Mouse (Mus musculus) forebrain, embryonic 11.5 days (tissue): Measurements from ENCODE around the gene Sema3g. TPM values are rescaled to one million over a fixed set of nuclear protein-coding genes. Genes with fewer than 3 reads are reported as not detected.

Experiments
- ATAC-seq: fragments of 200-750 bp; cut with Nextera tagmentation; replicated peaks from 2 replicates; pipeline ENCODE4 v1.8.0; 2017; ENCODE audit warnings: moderate TSS enrichment; ENCODE audit not compliant: low FRiP score
- DNase-seq: peaks from one replicate; pipeline ENCODE4 v3.0.0-alpha.2; 2017; ENCODE audit warnings: low spot score
- H3K27ac ChIP-seq: fragments of 300-500 bp; sonication (generic); 2 replicates; pipeline ENCODE4 v1.5.1; 2014; ENCODE audit warnings: low read depth, low read length
- H3K27me3 ChIP-seq: fragments of 300-500 bp; sonication (generic); 2 replicates; pipeline ENCODE4 v1.6.1; 2014; ENCODE audit warnings: mild to moderate bottlenecking, low read length, mixed read lengths; ENCODE audit not compliant: control insufficient read depth, insufficient read depth
- H3K36me3 ChIP-seq: fragments of 300-500 bp; sonication (generic); 2 replicates; pipeline ENCODE4 v1.6.1; 2014; ENCODE audit warnings: mild to moderate bottlenecking, low read length, moderate library complexity, mixed read lengths; ENCODE audit not compliant: control insufficient read depth, insufficient read depth
- H3K4me1 ChIP-seq: fragments of 300-500 bp; sonication (generic); replicated peaks from 2 replicates; pipeline ENCODE4 v1.6.1; 2014; ENCODE audit warnings: low read length, mixed read lengths; ENCODE audit not compliant: control insufficient read depth, insufficient read depth
- H3K4me2 ChIP-seq: fragments of 300-500 bp; sonication (generic); 2 replicates; pipeline ENCODE4 v1.6.1; 2014; ENCODE audit warnings: low read depth, mild to moderate bottlenecking, low read length, moderate library complexity, mixed read lengths; ENCODE audit not compliant: severe bottlenecking
- H3K4me3 ChIP-seq: fragments of 300-500 bp; sonication (generic); 2 replicates; pipeline ENCODE4 v1.5.1; 2014; ENCODE audit warnings: low read depth, low read length
- H3K9ac ChIP-seq: fragments of 300-500 bp; sonication (generic); 2 replicates; pipeline ENCODE4 v1.6.1; 2014; ENCODE audit warnings: low read length
- H3K9me3 ChIP-seq: fragments of 300-500 bp; sonication (generic); 2 replicates; pipeline ENCODE4 v1.6.1; 2016; ENCODE audit warnings: low read length, mixed read lengths; ENCODE audit not compliant: control insufficient read depth
- WGBS: fragments of 180-500 bp; shearing (Covaris S2); extraction: QIAGEN DNeasy Blood & Tissue Kit; methylation state at CpG from one replicate; pipeline ENCODE4 v1.1.7; 2014; 5-methylcytosine and 5-hydroxymethylcytosine counted together
- polyA plus RNA-seq: library from polyadenylated mRNA; unstranded; fragments of >200 nt; fragmentation: Nextera tagmentation; extraction: Ambion mirVana; gene quantifications from 2 replicates; pipeline ENCODE4 v1.2.1, GENCODE M21; 2014

Sema3g gene
- polyA plus RNA-seq, 1 experiment from 2014 or later, result 0.16 TPM

- no peaks in the 10 kb centered on the region for H3K27me3 ChIP-seq
- no peak overlapping the region for H3K9ac ChIP-seq
- ATAC-seq, result no peak
- no peaks in the 10 kb centered on the region for H3K36me3 ChIP-seq
- no peaks in the 10 kb centered on the region for H3K9me3 ChIP-seq
- no peak for DNase-seq
- peaks cover 20% of the 10 kb centered on the region; the same call in 1 of the 2 replicates for H3K4me1 ChIP-seq
- H3K27ac ChIP-seq, result no peak overlapping the region
- WGBS, result 93% methylated on average over 11 of the region's 11 CpGs
- no peak overlapping the region for H3K4me3 ChIP-seq
- H3K4me2 ChIP-seq, result no peak overlapping the region
These were observed 50.0 kb downstream of the Sema3g start for GRCm38 (mm10) chr14:31267649-31268048.

GRCm38 (mm10) chr14:31268301-31269001 is 50.8 kb downstream of the Sema3g start:
- peak; percentile 38 for ATAC-seq
- no peaks in the 10 kb centered on the region for H3K9me3 ChIP-seq
- no peak overlapping the region; the same call in 1 of the 2 replicates for H3K4me3 ChIP-seq
- H3K27ac ChIP-seq, result peak overlapping the region; percentile 59
- WGBS, result 46% methylated on average over 9 of the region's 9 CpGs
- H3K27me3 ChIP-seq, result no peaks in the 10 kb centered on the region
- H3K9ac ChIP-seq, result no peak overlapping the region
- peaks cover 20% of the 10 kb centered on the region; the same call in 1 of the 2 replicates for H3K4me1 ChIP-seq
- H3K36me3 ChIP-seq, result no peaks in the 10 kb centered on the region
- H3K4me2 ChIP-seq, result peak overlapping the region; percentile 24; the same call in 1 of the 2 replicates
- no peak for DNase-seq

- 14% methylated on average over 28 of the region's 28 CpGs for WGBS
- H3K9me3 ChIP-seq, result no peaks in the 10 kb centered on the region
- peak overlapping the region; percentile 37; the same call in 1 of the 2 replicates for H3K9ac ChIP-seq
- H3K4me2 ChIP-seq, result peak overlapping the region; percentile 49
- ATAC-seq (peak; percentile 85), DNase-seq (peak; percentile 89)
- peak overlapping the region; percentile 59; the same call in 1 of the 2 replicates for H3K27ac ChIP-seq
- H3K27me3 ChIP-seq, result no peaks in the 10 kb centered on the region
- peak overlapping the region; percentile 18 for H3K4me3 ChIP-seq
- no peaks in the 10 kb centered on the region for H3K36me3 ChIP-seq
- peaks cover 20% of the 10 kb centered on the region; the same call in 1 of the 2 replicates for H3K4me1 ChIP-seq
These were observed 51.9 kb downstream of the Sema3g start for GRCm38 (mm10) chr14:31269456-31270100.

DNA sequence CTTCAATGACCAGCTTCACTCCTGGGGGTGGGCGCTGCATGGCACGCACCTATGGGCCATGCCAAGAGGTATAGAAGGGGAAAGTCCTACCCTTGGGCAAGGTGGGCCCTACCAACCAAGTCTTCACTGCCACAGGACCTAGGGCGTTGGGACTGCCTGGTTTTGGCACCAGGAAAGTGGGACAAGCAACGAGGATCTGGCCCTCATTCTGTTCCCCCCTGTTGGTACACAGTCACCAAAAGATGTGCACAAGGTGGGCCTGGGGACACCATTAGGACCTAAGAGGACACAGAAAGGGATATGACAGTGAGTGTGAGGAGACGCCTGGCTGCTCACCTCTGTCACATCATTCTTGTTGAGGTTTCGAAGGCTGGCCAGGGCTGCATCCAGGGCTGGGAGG is 53.5 kb downstream of the Sema3g start:
- DNase-seq (no peak), ATAC-seq (no peak)
- peaks cover 20% of the 10 kb centered on the region; the same call in 1 of the 2 replicates for H3K4me1 ChIP-seq
- no peaks in the 10 kb centered on the region for H3K9me3 ChIP-seq
- 92% methylated on average over 6 of the region's 6 CpGs for WGBS
- H3K9ac ChIP-seq, result no peak overlapping the region
- H3K4me2 ChIP-seq, result no peak overlapping the region
- no peak overlapping the region for H3K27ac ChIP-seq
- H3K36me3 ChIP-seq, result no peaks in the 10 kb centered on the region
- no peak overlapping the region for H3K4me3 ChIP-seq
- no peaks in the 10 kb centered on the region for H3K27me3 ChIP-seq

DNA sequence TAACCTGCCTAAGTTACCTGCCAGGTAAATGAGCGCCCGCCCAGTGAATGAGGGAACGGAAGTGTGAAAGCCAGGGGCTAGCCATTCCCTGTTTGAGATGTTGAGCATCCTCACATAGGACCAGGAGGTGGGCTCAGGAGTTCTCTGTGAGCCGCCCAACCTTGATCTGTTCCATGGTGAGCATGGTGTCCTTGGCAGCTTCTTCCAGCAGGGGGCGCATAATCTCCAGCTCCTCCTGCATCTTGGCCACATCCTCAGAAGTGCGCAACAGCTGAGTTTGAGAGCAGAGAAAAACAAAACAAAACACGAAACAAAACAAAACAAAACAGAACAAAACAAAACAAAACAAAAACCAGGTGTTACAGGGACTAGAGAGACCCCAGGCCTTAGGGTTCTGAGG is 54.5 kb downstream of the Sema3g start:
- H3K27me3 ChIP-seq, result no peaks in the 10 kb centered on the region
- H3K9ac ChIP-seq, result no peak overlapping the region
- no peak overlapping the region for H3K4me3 ChIP-seq
- DNase-seq (peak; percentile 88), ATAC-seq (no peak)
- H3K4me2 ChIP-seq, result no peak overlapping the region
- 26% methylated on average over 7 of the region's 7 CpGs for WGBS
- no peaks in the 10 kb centered on the region for H3K36me3 ChIP-seq
- H3K27ac ChIP-seq, result no peak overlapping the region
- peaks cover 20% of the 10 kb centered on the region; the same call in 1 of the 2 replicates for H3K4me1 ChIP-seq
- no peaks in the 10 kb centered on the region for H3K9me3 ChIP-seq

Other genes starting within 250 kb of the Sema3g start
- gene Glt8d1, start 216.5 kb upstream of the Sema3g start, polyA plus RNA-seq, result 61.3 and 63.5 TPM in 2 replicates
- gene Spcs1, start 216.2 kb upstream of the Sema3g start, polyA plus RNA-seq, result 224 and 251 TPM in 2 replicates
- gene Pbrm1, start 198.7 kb upstream of the Sema3g start, polyA plus RNA-seq, result 135 and 136 TPM in 2 replicates
- gene Gnl3, start 198.7 kb upstream of the Sema3g start, polyA plus RNA-seq, result 110 and 120 TPM in 2 replicates
- gene Smim4, start 88.9 kb upstream of the Sema3g start, polyA plus RNA-seq, result 50.9 and 52.7 TPM in 2 replicates
- gene Nt5dc2, start 86.8 kb upstream of the Sema3g start, polyA plus RNA-seq, result 565 and 637 TPM in 2 replicates
- gene Stab1, start 49.2 kb upstream of the Sema3g start, polyA plus RNA-seq, result 21.8 and 27.1 TPM in 2 replicates
- 0.59 and 0.83 TPM in 2 replicates for gene Tnnc1, start 9.5 kb upstream of the Sema3g start, polyA plus RNA-seq
- 399 and 407 TPM in 2 replicates for gene Nisch, start 914 bp upstream of the Sema3g start, polyA plus RNA-seq
- 14.3 and 14.4 TPM in 2 replicates for gene Phf7, start 33.5 kb downstream of the Sema3g start, polyA plus RNA-seq
- 121 and 137 TPM in 2 replicates for gene Bap1, start 33.6 kb downstream of the Sema3g start, polyA plus RNA-seq
- gene Dnah1, start 106.0 kb downstream of the Sema3g start, polyA plus RNA-seq, result 7.6 and 8.8 TPM in 2 replicates
- 36.2 and 41.2 TPM in 2 replicates for gene Capn7, start 118.8 kb downstream of the Sema3g start, polyA plus RNA-seq
- 15.8 and 17.4 TPM in 2 replicates for gene Sh3bp5, start 218.2 kb downstream of the Sema3g start, polyA plus RNA-seq